Mouse (Mus musculus) erythroblast, embryonic 14.5 days (primary cell): ENCODE measurements around the gene 2010111I01Rik.

Experiments
- GATA1 ChIP-seq: IDR thresholded peaks from 2 replicates; pipeline ENCODE4 v1.6.1; 2012; ENCODE audit warnings: low read length, inconsistent platforms, mixed read lengths
- TAL1 ChIP-seq: IDR thresholded peaks from 3 replicates; pipeline ENCODE4 v1.6.1; 2012; ENCODE audit warnings: low read length, inconsistent platforms, mixed read lengths

- TF ChIP-seq GATA1, result no peak
- TF ChIP-seq TAL1, result no peak
Observed at GRCm38 (mm10) chr13:63138376-63139048, 173.8 kb downstream of the 2010111I01Rik start.
